Mouse (Mus musculus) small intestine, adult 2 months (tissue): Measurements from ENCODE around the gene Pld5. TPM values are rescaled to one million over a fixed set of nuclear protein-coding genes. Genes with fewer than 3 reads are reported as not detected.
"Not testable (repeated sequence)": the region's sequence is repeated elsewhere in the genome, so short reads cannot be mapped to it uniquely, and the experiment has no call there.

Experiments
- H3K27ac ChIP-seq: fragments of 200-500 bp; 2 replicates; pipeline ENCODE4 v1.5.1; 2012; ENCODE audit warnings: low read depth, low read length, control low read depth, inconsistent platforms; ENCODE audit not compliant: insufficient read depth
- H3K27me3 ChIP-seq: fragments of 200-500 bp; 2 replicates; pipeline ENCODE4 v1.6.1; 2012; ENCODE audit warnings: mild to moderate bottlenecking, moderate library complexity, low read length, inconsistent platforms; ENCODE audit not compliant: control insufficient read depth, insufficient read depth
- H3K36me3 ChIP-seq: fragments of 200-500 bp; 2 replicates; pipeline ENCODE4 v1.6.1; 2012; ENCODE audit warnings: mild to moderate bottlenecking, low read length, control low read depth, inconsistent platforms; ENCODE audit not compliant: control insufficient read depth, insufficient read depth
- H3K4me1 ChIP-seq: fragments of 200-500 bp; 2 replicates; pipeline ENCODE4 v1.6.1; 2012; ENCODE audit warnings: low read length, inconsistent platforms, mixed read lengths; ENCODE audit not compliant: control insufficient read depth, insufficient read depth, insufficient read length
- H3K4me3 ChIP-seq: fragments of 200-500 bp; 2 replicates; pipeline ENCODE4 v1.5.1; 2012; ENCODE audit warnings: low read depth, mild to moderate bottlenecking, control low read depth, inconsistent platforms, low read length, moderate library complexity
- CTCF ChIP-seq: fragments of 200-500 bp; IDR thresholded peaks from 2 replicates; pipeline ENCODE4 v1.5.1; 2012; ENCODE audit warnings: low read depth, mild to moderate bottlenecking, control low read depth, inconsistent platforms, low read length, moderate library complexity, mixed read lengths; ENCODE audit not compliant: insufficient replicate concordance, insufficient read length; ENCODE audit errors: extremely low read depth
- POLR2A ChIP-seq: fragments of 200-500 bp; IDR thresholded peaks from 2 replicates; pipeline ENCODE4 v1.6.1; 2012; ENCODE audit warnings: low read depth, mild to moderate bottlenecking, control low read depth, inconsistent platforms, low read length, moderate library complexity
- WGBS: fragments of 180-500 bp; shearing (Covaris S2); methylation state at CpG from one replicate; pipeline ENCODE4 v1.1.7; 2018; 5-methylcytosine and 5-hydroxymethylcytosine counted together
- polyA plus RNA-seq: library from polyadenylated mRNA; depleted of rRNA; stranded (reverse); fragments of >200 nt; gene quantifications from 2 replicates; pipeline ENCODE4 v1.2.3, GENCODE M21; 2012

Pld5 gene
- polyA plus RNA-seq, 1 experiment = 0.11 TPM

DNA sequence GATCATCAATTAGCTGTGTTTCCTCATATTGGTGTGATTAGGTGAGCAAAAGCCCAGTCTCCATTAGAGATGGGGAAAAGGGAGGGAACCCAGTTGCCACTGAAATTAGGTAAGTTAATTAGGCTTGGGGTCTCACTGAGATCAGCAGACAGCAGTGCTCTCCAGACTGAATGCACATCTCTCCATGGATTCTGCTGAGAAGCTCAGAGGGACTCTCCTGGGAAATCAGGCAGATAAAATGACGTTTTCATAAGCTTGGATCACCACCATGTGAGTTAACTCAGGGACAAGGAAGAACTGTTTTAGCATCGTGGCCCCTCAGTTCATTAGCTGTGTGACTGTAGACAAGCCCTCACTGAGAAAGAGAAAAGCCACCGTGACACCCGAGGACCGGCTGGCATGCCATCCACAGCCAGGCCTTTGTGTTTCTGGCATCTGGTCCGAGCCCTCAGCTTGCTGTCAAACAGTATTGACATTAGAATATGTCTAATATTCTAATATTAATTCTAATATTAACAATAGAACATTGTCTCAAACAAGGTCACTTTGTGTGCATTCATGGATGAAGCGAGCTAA, 277.9 kb downstream of the Pld5 start:
- Histone ChIP-seq H3K27ac (no peak overlapping the region), H3K27me3 (no peaks in the 10 kb centered on the region), H3K36me3 (no peaks in the 10 kb centered on the region), H3K4me3 (no peak overlapping the region), H3K4me1 (no peaks in the 10 kb centered on the region)
- TF ChIP-seq CTCF (no peak), POLR2A (no peak)
- 74% methylated on average over 7 of the region's 7 CpGs for WGBS

DNA sequence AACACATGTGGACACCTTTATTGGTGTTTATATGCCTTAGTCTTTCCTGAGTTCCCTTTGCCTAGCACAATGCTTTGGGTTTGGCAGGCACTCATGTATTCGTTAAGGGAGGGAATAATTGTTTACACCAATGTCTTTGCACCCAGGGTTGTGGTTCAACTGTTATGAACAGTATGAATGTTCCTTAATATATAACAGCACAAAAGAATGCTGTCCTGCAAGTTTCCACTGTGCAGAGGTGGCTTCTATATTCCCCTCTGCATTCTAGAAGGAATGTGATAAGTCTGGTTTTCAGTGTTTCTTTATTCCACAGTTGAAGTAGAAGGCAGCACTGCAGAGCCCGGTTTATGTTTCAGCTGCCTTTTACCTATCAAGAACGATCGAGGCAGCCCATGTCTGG, 286.2 kb downstream of the Pld5 start:
- 60% methylated on average over 4 of the region's 4 CpGs for WGBS
- no peak overlapping the region for H3K27ac ChIP-seq
- TF ChIP-seq POLR2A (no peak), CTCF (no peak)
- no peak overlapping the region for H3K4me3 ChIP-seq
- no peaks in the 10 kb centered on the region for H3K27me3 ChIP-seq
- no peaks in the 10 kb centered on the region for H3K36me3 ChIP-seq
- H3K4me1 ChIP-seq = no peaks in the 10 kb centered on the region

GRCm38 (mm10) chr1:175988448-175988847, 286.7 kb downstream of the Pld5 start:
- no peaks in the 10 kb centered on the region for H3K36me3 ChIP-seq
- H3K27ac ChIP-seq = no peak overlapping the region
- H3K4me3 ChIP-seq = no peak overlapping the region
- no peaks in the 10 kb centered on the region for H3K4me1 ChIP-seq
- TF ChIP-seq CTCF (no peak), POLR2A (no peak)
- WGBS = 85% methylated on average over 5 of the region's 5 CpGs
- no peaks in the 10 kb centered on the region for H3K27me3 ChIP-seq

GRCm38 (mm10) chr1:175979014-175979413, 296.1 kb downstream of the Pld5 start, which contains the start of gene Rbm8a2:
Rbm8a2 (minus strand) TSS chr1:175979114.
- not testable (repeated sequence) for H3K4me1 ChIP-seq, H3K4me3 ChIP-seq, H3K36me3 ChIP-seq, H3K27ac ChIP-seq, H3K27me3 ChIP-seq
- WGBS = 89% methylated on average over 7 of the region's 7 CpGs

DNA sequence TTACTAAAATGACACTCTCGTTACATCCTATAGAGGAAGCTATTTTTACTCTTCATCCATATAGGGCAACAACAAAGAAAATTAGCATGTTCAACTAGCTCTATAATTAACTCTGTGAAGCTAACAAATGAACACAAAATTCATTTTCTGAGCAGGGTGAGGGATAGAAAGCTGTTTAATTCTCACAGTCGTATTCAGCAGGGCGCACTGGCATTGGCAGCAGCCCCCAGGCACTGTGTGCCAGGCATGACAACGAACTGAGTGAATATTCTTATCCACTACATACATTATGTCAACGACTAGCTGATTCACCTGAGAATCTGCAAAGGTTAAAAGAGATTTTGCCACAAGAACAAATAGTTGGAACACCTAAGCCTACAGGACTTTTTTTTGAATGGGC, 304.4 kb downstream of the Pld5 start:
- no peaks in the 10 kb centered on the region for H3K27me3 ChIP-seq
- no peak overlapping the region for H3K4me3 ChIP-seq
- no peak overlapping the region for H3K27ac ChIP-seq
- 82% methylated on average over 5 of the region's 5 CpGs for WGBS
- H3K4me1 ChIP-seq = no peaks in the 10 kb centered on the region
- no peaks in the 10 kb centered on the region for H3K36me3 ChIP-seq
- no peak for TF ChIP-seq CTCF
- TF ChIP-seq POLR2A = no peak

GRCm38 (mm10) chr1:175967004-175967745, 307.9 kb downstream of the Pld5 start:
- Histone ChIP-seq H3K36me3 (no peaks in the 10 kb centered on the region), H3K27ac (no peak overlapping the region), H3K4me1 (no peaks in the 10 kb centered on the region), H3K27me3 (no peaks in the 10 kb centered on the region), H3K4me3 (no peak overlapping the region)
- 77% methylated on average over 5 of the region's 5 CpGs for WGBS
- TF ChIP-seq POLR2A (no peak), CTCF (no peak)

- Histone ChIP-seq H3K4me1 (no peaks in the 10 kb centered on the region), H3K27ac (no peak overlapping the region), H3K4me3 (no peak overlapping the region), H3K27me3 (no peaks in the 10 kb centered on the region), H3K36me3 (no peaks in the 10 kb centered on the region)
- WGBS = 85% methylated on average over 2 of the region's 2 CpGs
- TF ChIP-seq POLR2A (no peak), CTCF (no peak)
Measured at GRCm38 (mm10) chr1:175961786-175962185, 313.3 kb downstream of the Pld5 start.
